Mouse (Mus musculus): ENCODE data around the gene Immp2l. TPM values are rescaled to one million over a fixed set of nuclear protein-coding genes. Genes with fewer than 3 reads are reported as not detected.

The Immp2l gene
- total and polyA plus RNA-seq, 2 experiments from 2014 or later, result 9.4 to 16.6 TPM

GRCm38 (mm10) chr12:41401136-41401535, 377.2 kb downstream of the Immp2l start:
- ATAC-seq (ENCODE audit: low FRiP score) (no peak), DNase-seq (ENCODE audit: low spot score) (no peak)
- Histone ChIP-seq H3K4me2 (ENCODE audit: low read depth, low read length, poor library complexity, severe bottlenecking) (no peak overlapping the region), H3K9me3 (ENCODE audit: low read length) (no peaks in the 10 kb centered on the region), H3K4me1 (ENCODE audit: insufficient read depth, low read length) (no peaks in the 10 kb centered on the region), H3K4me3 (ENCODE audit: low read depth, low read length) (no peak overlapping the region), H3K9ac (replicated peaks; ENCODE audit: low read length, poor library complexity, severe bottlenecking) (no peak overlapping the region), H3K36me3 (ENCODE audit: insufficient read depth, low read length) (no peaks in the 10 kb centered on the region), H3K27ac (ENCODE audit: low read depth, low read length) (no peak overlapping the region), H3K27me3 (ENCODE audit: insufficient read depth, low read length) (no peaks in the 10 kb centered on the region)
- TF ChIP-seq CTCF (IDR thresholded peaks at IDR 0.05), result no peak
- WGBS, result 96% methylated on average over 1 of the region's 1 CpGs

- TF ChIP-seq CTCF (IDR thresholded peaks at IDR 0.05), result no peak
- no peak overlapping the region for H3K4me2 ChIP-seq (ENCODE audit: low read depth, low read length, poor library complexity, severe bottlenecking)
- no peaks in the 10 kb centered on the region for H3K36me3 ChIP-seq (ENCODE audit: insufficient read depth, low read length)
- ATAC-seq (ENCODE audit: low FRiP score), result no peak
- no peaks in the 10 kb centered on the region for H3K4me1 ChIP-seq (ENCODE audit: insufficient read depth, low read length)
- no peaks in the 10 kb centered on the region for H3K27me3 ChIP-seq (ENCODE audit: insufficient read depth, low read length)
- H3K9me3 ChIP-seq (ENCODE audit: low read length), result no peaks in the 10 kb centered on the region
- no peak for DNase-seq (ENCODE audit: low spot score)
- H3K4me3 ChIP-seq (ENCODE audit: low read depth, low read length), result no peak overlapping the region
- H3K27ac ChIP-seq (ENCODE audit: low read depth, low read length), result no peak overlapping the region
- 44% methylated on average over 3 of the region's 3 CpGs for WGBS
- no peak overlapping the region for H3K9ac ChIP-seq (replicated peaks; ENCODE audit: low read length, poor library complexity, severe bottlenecking)
Measured at GRCm38 (mm10) chr12:41401923-41402322, 378.0 kb downstream of the Immp2l start.

GRCm38 (mm10) chr12:41409431-41409830, 385.5 kb downstream of the Immp2l start:
- Histone ChIP-seq H3K36me3 (ENCODE audit: insufficient read depth, low read length) (no peaks in the 10 kb centered on the region), H3K9me3 (ENCODE audit: low read length) (no peaks in the 10 kb centered on the region), H3K4me1 (ENCODE audit: insufficient read depth, low read length) (no peaks in the 10 kb centered on the region), H3K4me2 (ENCODE audit: low read depth, low read length, poor library complexity, severe bottlenecking) (no peak overlapping the region), H3K9ac (replicated peaks; ENCODE audit: low read length, poor library complexity, severe bottlenecking) (no peak overlapping the region), H3K27ac (ENCODE audit: low read depth, low read length) (no peak overlapping the region), H3K4me3 (ENCODE audit: low read depth, low read length) (no peak overlapping the region), H3K27me3 (ENCODE audit: insufficient read depth, low read length) (no peaks in the 10 kb centered on the region)
- ATAC-seq (ENCODE audit: low FRiP score) (no peak), DNase-seq (ENCODE audit: low spot score) (peak; percentile 63)
- 58% methylated on average over 3 of the region's 3 CpGs for WGBS
- no peak for TF ChIP-seq CTCF (IDR thresholded peaks at IDR 0.05)

DNA sequence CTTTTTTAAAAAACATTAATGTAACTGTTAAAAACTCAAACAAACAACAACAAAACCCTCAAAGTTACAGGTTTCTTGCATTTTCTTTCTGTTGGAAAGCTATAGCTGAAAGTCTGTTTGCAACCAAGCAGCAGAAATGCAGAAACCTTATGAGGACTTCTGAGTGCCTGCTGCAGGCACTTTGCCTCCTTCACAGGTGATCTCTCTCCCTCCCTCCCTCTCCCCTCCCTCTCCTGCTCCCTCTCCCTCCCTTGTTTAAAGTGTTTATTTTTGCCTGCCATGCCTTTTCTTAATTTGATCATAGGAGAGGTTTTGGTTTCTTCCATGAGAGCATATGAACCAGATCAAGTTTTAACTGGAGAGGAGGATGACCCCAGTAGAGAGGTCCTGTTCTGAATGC, 392.7 kb downstream of the Immp2l start:
- TF ChIP-seq CTCF (IDR thresholded peaks at IDR 0.05), result no peak
- H3K9me3 ChIP-seq (ENCODE audit: low read length), result no peaks in the 10 kb centered on the region
- DNase-seq (ENCODE audit: low spot score), result no peak
- H3K27ac ChIP-seq (ENCODE audit: low read depth, low read length), result no peak overlapping the region
- no peaks in the 10 kb centered on the region for H3K27me3 ChIP-seq (ENCODE audit: insufficient read depth, low read length)
- ATAC-seq (ENCODE audit: low FRiP score), result no peak
- no peak overlapping the region for H3K4me2 ChIP-seq (ENCODE audit: low read depth, low read length, poor library complexity, severe bottlenecking)
- H3K36me3 ChIP-seq (ENCODE audit: insufficient read depth, low read length), result no peaks in the 10 kb centered on the region
- H3K9ac ChIP-seq (replicated peaks; ENCODE audit: low read length, poor library complexity, severe bottlenecking), result no peak overlapping the region
- no peak overlapping the region for H3K4me3 ChIP-seq (ENCODE audit: low read depth, low read length)
- no peaks in the 10 kb centered on the region for H3K4me1 ChIP-seq (ENCODE audit: insufficient read depth, low read length)

GRCm38 (mm10) chr12:41417099-41417498, 393.2 kb downstream of the Immp2l start:
- ATAC-seq (ENCODE audit: low FRiP score) (no peak), DNase-seq (ENCODE audit: low spot score) (no peak)
- no peaks in the 10 kb centered on the region for H3K27me3 ChIP-seq (ENCODE audit: insufficient read depth, low read length)
- no peaks in the 10 kb centered on the region for H3K36me3 ChIP-seq (ENCODE audit: insufficient read depth, low read length)
- H3K27ac ChIP-seq (ENCODE audit: low read depth, low read length), result no peak overlapping the region
- H3K9ac ChIP-seq (replicated peaks; ENCODE audit: low read length, poor library complexity, severe bottlenecking), result no peak overlapping the region
- no peaks in the 10 kb centered on the region for H3K4me1 ChIP-seq (ENCODE audit: insufficient read depth, low read length)
- no peak overlapping the region for H3K4me3 ChIP-seq (ENCODE audit: low read depth, low read length)
- no peak overlapping the region for H3K4me2 ChIP-seq (ENCODE audit: low read depth, low read length, poor library complexity, severe bottlenecking)
- no peak for TF ChIP-seq CTCF (IDR thresholded peaks at IDR 0.05)
- 73% methylated on average over 3 of the region's 3 CpGs for WGBS
- H3K9me3 ChIP-seq (ENCODE audit: low read length), result no peaks in the 10 kb centered on the region

GRCm38 (mm10) chr12:41417961-41418360, 394.1 kb downstream of the Immp2l start:
- Histone ChIP-seq H3K4me1 (ENCODE audit: insufficient read depth, low read length) (no peaks in the 10 kb centered on the region), H3K4me2 (ENCODE audit: low read depth, low read length, poor library complexity, severe bottlenecking) (no peak overlapping the region), H3K27me3 (ENCODE audit: insufficient read depth, low read length) (no peaks in the 10 kb centered on the region), H3K4me3 (ENCODE audit: low read depth, low read length) (no peak overlapping the region), H3K9ac (replicated peaks; ENCODE audit: low read length, poor library complexity, severe bottlenecking) (no peak overlapping the region), H3K36me3 (ENCODE audit: insufficient read depth, low read length) (no peaks in the 10 kb centered on the region), H3K9me3 (ENCODE audit: low read length) (no peaks in the 10 kb centered on the region), H3K27ac (ENCODE audit: low read depth, low read length) (no peak overlapping the region)
- DNase-seq (ENCODE audit: low spot score) (no peak), ATAC-seq (ENCODE audit: low FRiP score) (no peak)
- 90% methylated on average over 4 of the region's 4 CpGs for WGBS
- no peak for TF ChIP-seq CTCF (IDR thresholded peaks at IDR 0.05)

Data from midbrain, postnatal 0 days (tissue).